Mouse (Mus musculus) gastrocnemius, postnatal 36 days (tissue): ENCODE measurements around the gene Rab9. TPM values are rescaled to one million over a fixed set of nuclear protein-coding genes. Genes with fewer than 3 reads are reported as not detected.

Experiments used
- DNase-seq, 2 experiments: peaks; one replicate each; pipeline ENCODE4 v3.0.0; 2022
- intact Hi-C: fragments of 180-260 bp; cut with DNase I; formaldehyde crosslinking; loops from one replicate; pipeline ENCODE4 v1.15.1; 2025
- total RNA-seq, 2 experiments: library from RNA; stranded (reverse); gene quantifications; 2 replicates each; pipeline ENCODE4 v1.2.3; 2021

Rab9 gene
- total RNA-seq, 2 experiments from 2014 or later, result 14.2 to 18.2 TPM

- intact Hi-C loops, result no loop called here
- no peak for DNase-seq
Observed at GRCm38 (mm10) chrX:166468321-166468720, 11.3 kb downstream of the Rab9 start.

- DNase-seq, result no peak
- intact Hi-C loops, result no loop called here
Observed at GRCm38 (mm10) chrX:166455525-166455924, 24.1 kb downstream of the Rab9 start.

GRCm38 (mm10) chrX:166454331-166454730 lies 25.3 kb downstream of the Rab9 start:
- DNase-seq, result no peak
- intact Hi-C loops, result no loop called here

- intact Hi-C loops, result no loop called here
- DNase-seq, result no peak
Observed at GRCm38 (mm10) chrX:166453532-166453931, 26.1 kb downstream of the Rab9 start.

- no peak for DNase-seq
- intact Hi-C loops, result no loop called here
Observed at GRCm38 (mm10) chrX:166444552-166444951, 35.1 kb downstream of the Rab9 start.

- intact Hi-C loops, result loop anchor here (2.0 kb wide), 1 partner anchor 70 kb away; no protein-coding TSS in a partner anchor
- DNase-seq, result peak; percentile 80 to 88
Observed at GRCm38 (mm10) chrX:166440616-166441063, 39.0 kb downstream of the Rab9 start, which contains the start of gene Ofd1. Ofd1 (minus strand) TSS chrX:166440704.

- intact Hi-C loops, result loop anchor here (2.0 kb wide), 1 partner anchor 71 kb away; no protein-coding TSS in a partner anchor
- DNase-seq, result peak in 1 of 2 experiments; percentile 4
Observed at GRCm38 (mm10) chrX:166440036-166440615, 39.5 kb downstream of the Rab9 start, which contains the start of gene Trappc2. Trappc2 (plus strand) TSS chrX:166440574.

- intact Hi-C loops, result no loop called here
- DNase-seq, result no peak
Observed at GRCm38 (mm10) chrX:166434812-166435211, 44.9 kb downstream of the Rab9 start.

- intact Hi-C loops, result loop anchor here (10.0 kb wide), 1 partner anchor 239 kb away; no protein-coding TSS in a partner anchor
- no peak for DNase-seq
Observed at GRCm38 (mm10) chrX:166416196-166416595, 63.5 kb downstream of the Rab9 start.

- intact Hi-C loops, result loop anchor here (10.0 kb wide), 1 partner anchor 63 kb away; no protein-coding TSS in a partner anchor
- DNase-seq, result no peak
Observed at GRCm38 (mm10) chrX:166407865-166408264, 71.8 kb downstream of the Rab9 start.

Other genes with a start within 250 kb of the Rab9 start
- 1 to 10 TPM; 3.9 to 5.7 TPM for gene Gpm6b, start 241.0 kb downstream of the Rab9 start, total RNA-seq
- 10 to 100 TPM; 17.1 to 17.2 TPM for gene Trappc2, start 39.3 kb downstream of the Rab9 start, total RNA-seq
- 1 to 10 TPM; 3.9 to 6.1 TPM for gene Ofd1, start 39.2 kb downstream of the Rab9 start, total RNA-seq
- gene Tceanc, start 38.7 kb upstream of the Rab9 start, total RNA-seq, result 1 to 10 TPM; 2.0 to 2.9 TPM
- 1 to 10 TPM in 1 of 2 experiments, under 1 TPM in 1; 0.79 to 1.0 TPM for gene Egfl6, start 105.9 kb upstream of the Rab9 start, total RNA-seq